Mouse (Mus musculus) liver, postnatal 0 days (tissue): ENCODE results near the gene Acacb. TPM values are rescaled to one million over a fixed set of nuclear protein-coding genes. Genes with fewer than 3 reads are reported as not detected.

Source experiments
- ATAC-seq: fragments of 200-750 bp; cut with Nextera tagmentation; 2 replicates; pipeline ENCODE4 v1.8.0; 2017; ENCODE audit warnings: mild to moderate bottlenecking, moderate library complexity
- DNase-seq: peaks from one replicate; pipeline ENCODE4 v3.0.0-alpha.2; 2016
- H3K27ac ChIP-seq: fragments of 300-500 bp; sonication (generic); 2 replicates; pipeline ENCODE4 v1.5.1; 2014; ENCODE audit warnings: antibody characterized with exemption, moderate library complexity, mild to moderate bottlenecking, low read depth
- H3K27me3 ChIP-seq: fragments of 300-500 bp; sonication (generic); 2 replicates; pipeline ENCODE4 v1.6.1; 2014; ENCODE audit warnings: low read length, control low read depth, mixed read lengths; ENCODE audit not compliant: insufficient read depth
- H3K36me3 ChIP-seq: fragments of 300-500 bp; sonication (generic); replicated peaks from 2 replicates; pipeline ENCODE4 v1.6.1; 2014; ENCODE audit warnings: mild to moderate bottlenecking, control low read depth, low read length, moderate library complexity, mixed read lengths; ENCODE audit not compliant: insufficient read depth
- H3K4me1 ChIP-seq: fragments of 300-500 bp; sonication (generic); 2 replicates; pipeline ENCODE4 v1.6.1; 2014; ENCODE audit warnings: antibody characterized with exemption, mild to moderate bottlenecking, control low read depth; ENCODE audit not compliant: insufficient read depth
- H3K4me2 ChIP-seq: fragments of 300-500 bp; sonication (generic); 2 replicates; pipeline ENCODE4 v1.6.1; 2014; ENCODE audit warnings: low read depth, mild to moderate bottlenecking, low read length, moderate library complexity, mixed read lengths
- H3K4me3 ChIP-seq: fragments of 300-500 bp; sonication (generic); 2 replicates; pipeline ENCODE4 v1.5.1; 2014; ENCODE audit warnings: low read depth, low read length
- H3K9ac ChIP-seq: fragments of 300-500 bp; sonication (generic); replicated peaks from 2 replicates; pipeline ENCODE4 v1.6.1; 2014; ENCODE audit warnings: mild to moderate bottlenecking, moderate library complexity
- H3K9me3 ChIP-seq: fragments of 300-500 bp; sonication (generic); 2 replicates; pipeline ENCODE4 v1.6.1; 2016; ENCODE audit warnings: mild to moderate bottlenecking, control low read depth, low read length, mixed read lengths
- CTCF ChIP-seq: sonication (generic); IDR thresholded peaks from 2 replicates; pipeline ENCODE4 v1.5.1; 2016; ENCODE audit warnings: antibody characterized with exemption, low read depth
- EP300 ChIP-seq: IDR thresholded peaks from 2 replicates; pipeline ENCODE4 v1.6.1; 2016; ENCODE audit warnings: antibody characterized with exemption, low read depth, mild to moderate bottlenecking
- WGBS: fragments of 180-500 bp; shearing (Covaris S2); extraction: QIAGEN DNeasy Blood & Tissue Kit; methylation state at CpG from one replicate; pipeline ENCODE4 v1.1.7; 2014; ENCODE audit not compliant: insufficient replicate concordance; 5-methylcytosine and 5-hydroxymethylcytosine counted together
- polyA plus RNA-seq: library from polyadenylated mRNA; unstranded; fragments of >200 nt; fragmentation: Nextera tagmentation; extraction: Ambion mirVana; gene quantifications from 2 replicates; pipeline ENCODE4 v1.2.1, GENCODE M21; 2015

Acacb gene
- polyA plus RNA-seq, 1 experiment from 2014 or later = 1.2 TPM

GRCm38 (mm10) chr5:114139175-114139574 lies 7.2 kb upstream of the Acacb start:
- peaks cover 2% of the 10 kb centered on the region; the same call in 1 of the 2 replicates for H3K36me3 ChIP-seq
- no peak overlapping the region for H3K9ac ChIP-seq
- WGBS = 53% methylated on average over 9 of the region's 9 CpGs
- TF ChIP-seq EP300 = no peak
- no peak for TF ChIP-seq CTCF
- no peak overlapping the region for H3K4me2 ChIP-seq
- peak overlapping the region; percentile 34; the same call in 1 of the 2 replicates for H3K27ac ChIP-seq
- H3K27me3 ChIP-seq = no peaks in the 10 kb centered on the region
- no peak overlapping the region for H3K4me3 ChIP-seq
- peaks cover 10% of the 10 kb centered on the region for H3K4me1 ChIP-seq
- no peaks in the 10 kb centered on the region for H3K9me3 ChIP-seq
- peak; percentile 80 for DNase-seq
- ATAC-seq = peak; percentile 85

DNA sequence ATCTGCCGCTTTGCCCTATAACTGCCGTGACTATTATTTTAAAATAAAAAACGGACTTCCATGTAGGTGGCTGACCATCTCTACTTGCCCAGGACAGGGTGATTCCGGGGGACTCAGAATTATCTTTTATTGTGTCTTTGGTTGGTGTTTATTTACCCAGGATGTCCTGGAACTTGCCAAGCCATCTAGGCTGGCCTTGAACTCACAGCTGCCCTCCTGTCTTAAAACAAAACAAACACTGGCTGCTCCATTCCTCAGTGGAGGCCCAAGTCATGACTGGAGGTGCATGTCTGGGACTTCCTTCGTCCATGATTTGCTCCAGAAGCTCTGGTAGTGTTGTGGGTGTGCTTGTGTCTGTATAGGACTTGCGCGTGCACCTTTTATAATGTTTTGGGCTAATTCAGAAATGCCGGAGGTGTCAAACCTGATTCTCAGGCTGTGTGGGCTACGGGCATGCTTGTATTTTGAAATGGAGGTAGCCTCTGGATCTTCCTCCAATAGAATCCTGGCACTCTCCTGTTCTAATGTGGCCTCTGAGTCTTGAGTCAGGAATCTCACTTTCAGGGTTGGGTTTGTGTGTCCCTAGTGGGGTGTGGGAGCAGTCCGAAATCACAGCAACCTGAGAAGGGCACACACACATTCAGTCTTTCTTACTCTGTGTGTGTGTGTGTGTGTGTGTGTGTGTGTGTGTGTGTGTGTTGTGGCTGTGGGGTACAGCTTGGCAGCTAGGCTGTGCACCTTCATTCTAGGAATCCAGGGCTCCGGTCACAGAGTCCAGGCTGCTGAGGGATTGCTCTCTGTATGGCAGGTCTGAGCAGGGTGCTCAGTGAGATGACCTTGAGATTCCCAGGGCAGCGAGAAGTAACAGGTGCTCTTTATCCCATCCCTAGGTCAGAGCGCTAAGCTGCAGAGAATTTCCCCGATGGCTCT lies 973 bp downstream of the Acacb start:
- H3K4me3 ChIP-seq = peak overlapping the region; percentile 37

GRCm38 (mm10) chr5:114152359-114153092 lies 6.2 kb downstream of the Acacb start:
- H3K27ac ChIP-seq = no peak overlapping the region
- H3K36me3 ChIP-seq = no peaks in the 10 kb centered on the region
- H3K4me2 ChIP-seq = no peak overlapping the region
- ATAC-seq (no peak), DNase-seq (no peak)
- no peak overlapping the region for H3K9ac ChIP-seq
- H3K4me1 ChIP-seq = peaks cover 4% of the 10 kb centered on the region
- 72% methylated on average over 12 of the region's 12 CpGs for WGBS
- TF ChIP-seq EP300 (no peak), CTCF (no peak)
- H3K27me3 ChIP-seq = no peaks in the 10 kb centered on the region
- no peaks in the 10 kb centered on the region for H3K9me3 ChIP-seq
- H3K4me3 ChIP-seq = no peak overlapping the region

More for the DNA sequence above, 973 bp downstream of the Acacb start:
- peak overlapping the region; percentile 95 for H3K27ac ChIP-seq
- peak overlapping the region; percentile 67 for H3K9ac ChIP-seq
- no peak for TF ChIP-seq EP300
- TF ChIP-seq CTCF = no peak
- H3K27me3 ChIP-seq = no peaks in the 10 kb centered on the region
- no peaks in the 10 kb centered on the region for H3K9me3 ChIP-seq
- WGBS = 75% methylated on average over 14 of the region's 14 CpGs
- ATAC-seq (no peak), DNase-seq (no peak)
- no peaks in the 10 kb centered on the region for H3K36me3 ChIP-seq
- no peaks in the 10 kb centered on the region; the same call in 1 of the 2 replicates for H3K4me1 ChIP-seq
- H3K4me2 ChIP-seq = peak overlapping the region; percentile 63

DNA sequence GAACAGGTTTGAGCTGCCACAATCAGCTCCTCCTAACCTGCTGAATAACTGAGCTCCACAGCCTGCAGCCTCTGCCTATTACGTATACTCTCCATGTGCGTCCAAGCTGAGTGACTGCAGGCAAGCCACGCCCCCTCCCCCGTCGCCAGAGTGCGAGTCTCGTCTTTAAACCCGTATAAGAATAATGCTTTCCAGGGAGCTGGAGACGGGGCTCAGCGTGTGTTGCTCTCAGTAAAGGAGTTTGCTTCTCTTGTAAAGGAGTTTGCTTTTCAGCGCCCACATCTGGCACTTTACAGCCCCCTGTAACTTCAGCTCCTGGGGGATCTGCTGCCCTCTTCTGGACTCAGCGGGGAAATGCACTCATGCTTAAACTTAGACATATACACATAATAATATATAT lies 7.2 kb downstream of the Acacb start:
- Histone ChIP-seq H3K9ac (no peak overlapping the region), H3K4me1 (peaks cover 4% of the 10 kb centered on the region), H3K36me3 (no peaks in the 10 kb centered on the region), H3K27me3 (no peaks in the 10 kb centered on the region), H3K4me2 (0 out of 2 replicates have a peak overlapping the region, but pooled peaks have one; percentile 18), H3K27ac (no peak overlapping the region), H3K4me3 (no peak overlapping the region), H3K9me3 (no peaks in the 10 kb centered on the region)
- DNase-seq (peak; percentile 27), ATAC-seq (no peak)
- 16% methylated on average over 12 of the region's 12 CpGs for WGBS
- TF ChIP-seq EP300 (no peak), CTCF (peak; percentile 55)

DNA sequence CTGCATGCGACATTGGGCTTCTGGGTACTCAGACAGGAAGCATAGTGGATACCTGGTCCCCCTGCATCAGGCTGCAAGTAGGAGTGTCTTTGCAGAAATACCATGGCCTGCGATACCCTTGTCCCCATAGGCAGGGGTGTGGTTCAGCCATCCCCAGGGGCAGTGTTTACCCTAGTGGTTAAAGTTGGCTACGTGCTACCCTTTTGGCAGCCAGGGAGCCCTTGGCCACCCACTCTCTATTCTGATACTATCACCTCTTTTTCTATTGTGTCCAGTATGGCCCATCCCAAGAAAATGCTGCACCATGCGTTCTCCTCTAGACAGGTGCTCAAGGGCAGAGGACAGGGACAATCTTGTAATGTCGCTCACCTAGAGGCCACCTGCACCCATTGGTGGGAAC lies 8.4 kb downstream of the Acacb start:
- TF ChIP-seq CTCF (no peak), EP300 (no peak)
- DNase-seq = no peak
- H3K27me3 ChIP-seq = no peaks in the 10 kb centered on the region
- H3K36me3 ChIP-seq = no peaks in the 10 kb centered on the region
- H3K4me3 ChIP-seq = no peak overlapping the region
- H3K9me3 ChIP-seq = no peaks in the 10 kb centered on the region
- WGBS = 71% methylated on average over 5 of the region's 5 CpGs
- no peak overlapping the region for H3K4me2 ChIP-seq
- H3K9ac ChIP-seq = no peak overlapping the region
- no peak overlapping the region for H3K27ac ChIP-seq
- H3K4me1 ChIP-seq = peaks cover 4% of the 10 kb centered on the region
- ATAC-seq = no peak
